Mouse (Mus musculus) stomach, postnatal 0 days (tissue): ENCODE measurements around the gene Krt31.

ENCODE experiments used
- CTCF ChIP-seq: IDR thresholded peaks from 2 replicates; pipeline ENCODE4 v1.5.1; 2016; ENCODE audit warnings: antibody characterized with exemption, low read depth, mild to moderate bottlenecking, moderate library complexity
- EP300 ChIP-seq: optimal IDR thresholded peaks from 2 replicates; pipeline ENCODE3; 2016; ENCODE audit warnings: antibody characterized with exemption

- TF ChIP-seq CTCF = no peak
- TF ChIP-seq EP300 = no peak
Observed at GRCm38 (mm10) chr11:100041454-100041853, 8.9 kb downstream of the Krt31 start, which contains the start of gene Krt34.
